Mouse (Mus musculus) MEL (cell line): Measurements from ENCODE around the gene Gm9747. TPM values are rescaled to one million over a fixed set of nuclear protein-coding genes. Genes with fewer than 3 reads are reported as not detected.

Experiments
- DNase-seq: peaks from one replicate; pipeline ENCODE4 v3.0.0; 2011; ENCODE audit warnings: low read depth, low spot score
- H3K27ac ChIP-seq: 2 replicates; pipeline ENCODE4 v1.5.1; 2012; ENCODE audit warnings: low read depth, mild to moderate bottlenecking, control low read depth, low read length, moderate library complexity; ENCODE audit not compliant: control insufficient read depth
- H3K27me3 ChIP-seq, 2 experiments: fragments of 150-350 bp in 1 of 2; sonication (generic) in 1 of 2; 2 replicates each; pipeline ENCODE4 v1.6.1; 2012; ENCODE audit warnings: low read length in 2 of 2, mild to moderate bottlenecking in 2 of 2, improper control_type of control experiment in 1 of 2, moderate library complexity in 1 of 2; ENCODE audit not compliant: insufficient read depth in 2 of 2, control insufficient read depth in 1 of 2
- H3K36me3 ChIP-seq, 2 experiments: 2 replicates each; pipeline ENCODE4 v1.6.1; 2012 to 2014; ENCODE audit warnings: low read length in 2 of 2, improper control_type of control experiment in 1 of 2, inconsistent platforms in 1 of 2, mild to moderate bottlenecking in 1 of 2; ENCODE audit not compliant: insufficient read depth in 2 of 2, control insufficient read depth in 1 of 2
- H3K4me1 ChIP-seq, 2 experiments: fragments of 150-350 bp in 1 of 2; sonication (generic) in 1 of 2; 2 replicates each; pipeline ENCODE4 v1.6.1; 2012; ENCODE audit warnings: low read length in 2 of 2, improper control_type of control experiment in 1 of 2, mild to moderate bottlenecking in 1 of 2; ENCODE audit not compliant: insufficient read depth in 2 of 2, control insufficient read depth in 1 of 2
- H3K4me3 ChIP-seq, 2 experiments: fragments of 150-350 bp in 1 of 2; sonication (generic) in 1 of 2; 2 replicates each; pipeline ENCODE4 v1.5.1; 2012; ENCODE audit warnings: low read depth in 2 of 2, low read length in 2 of 2, mild to moderate bottlenecking in 2 of 2, moderate library complexity in 2 of 2, control low read depth in 1 of 2, improper control_type of control experiment in 1 of 2; ENCODE audit not compliant: control insufficient read depth in 1 of 2, insufficient read depth in 1 of 2
- H3K79me2 ChIP-seq: 2 replicates; pipeline ENCODE4 v1.6.1; 2012; ENCODE audit warnings: mild to moderate bottlenecking, low read length, moderate library complexity; ENCODE audit not compliant: control insufficient read depth, poor library complexity, insufficient read depth
- H3K9ac ChIP-seq: 2 replicates; pipeline ENCODE4 v1.6.1; 2012; ENCODE audit warnings: low read depth, mild to moderate bottlenecking, control low read depth, low read length, moderate library complexity; ENCODE audit not compliant: control insufficient read depth, poor library complexity, severe bottlenecking
- H3K9me3 ChIP-seq: fragments of 150-350 bp; sonication (generic); replicated peaks from 2 replicates; pipeline ENCODE4 v1.6.1; 2012; ENCODE audit warnings: mild to moderate bottlenecking, low read length, improper control_type of control experiment, moderate library complexity; ENCODE audit not compliant: insufficient read depth
- BHLHE40 ChIP-seq: IDR thresholded peaks from 2 replicates; pipeline ENCODE4 v1.6.1; 2012; ENCODE audit warnings: low read depth, mild to moderate bottlenecking, inconsistent platforms, low read length, improper control_type of control experiment, borderline replicate concordance
- CHD1 ChIP-seq: IDR thresholded peaks from 2 replicates; pipeline ENCODE4 v1.6.1; 2012; ENCODE audit warnings: low read depth, mild to moderate bottlenecking, inconsistent platforms, low read length, improper control_type of control experiment
- CHD2 ChIP-seq: IDR thresholded peaks from 2 replicates; pipeline ENCODE4 v1.6.1; 2011; ENCODE audit warnings: low read length, improper control_type of control experiment
- CTCF ChIP-seq, 3 experiments: IDR thresholded peaks in 2 of 3; conservative IDR thresholded peaks in 1 of 3; 2 replicates each; pipeline ENCODE4 v1.5.1; 2011 to 2012; ENCODE audit warnings: low read length in 3 of 3, low read depth in 2 of 3, mild to moderate bottlenecking in 2 of 3, improper control_type of control experiment in 1 of 3, inconsistent platforms in 1 of 3, mixed read lengths in 1 of 3, moderate library complexity in 1 of 3; ENCODE audit not compliant: control insufficient read depth in 1 of 3, insufficient read depth in 1 of 3, poor library complexity in 1 of 3, severe bottlenecking in 1 of 3
- E2F4 ChIP-seq: IDR thresholded peaks from 2 replicates; pipeline ENCODE4 v1.6.1; 2011; ENCODE audit warnings: low read depth, low read length, improper control_type of control experiment, borderline replicate concordance
- EP300 ChIP-seq, 2 experiments: IDR thresholded peaks; 2 replicates each; pipeline ENCODE4 v1.6.1; 2011; ENCODE audit warnings: improper control_type of control experiment in 2 of 2, low read length in 2 of 2, low read depth in 1 of 2, mild to moderate bottlenecking in 1 of 2
- GABPA ChIP-seq: IDR thresholded peaks from 2 replicates; pipeline ENCODE4 v1.6.1; 2012; ENCODE audit warnings: low read depth, mild to moderate bottlenecking, inconsistent platforms, low read length, improper control_type of control experiment, moderate library complexity
- JUND ChIP-seq: IDR thresholded peaks from 2 replicates; pipeline ENCODE4 v1.6.1; 2011; ENCODE audit warnings: low read depth, mild to moderate bottlenecking, improper control_type of control experiment, low read length
- KAT2A ChIP-seq: conservative IDR thresholded peaks from 2 replicates; pipeline ENCODE4 v1.6.1; 2012; ENCODE audit warnings: low read depth, low read length, improper control_type of control experiment, inconsistent platforms
- MAX ChIP-seq: IDR thresholded peaks from 2 replicates; pipeline ENCODE4 v1.6.1; 2011; ENCODE audit warnings: low read length, improper control_type of control experiment
- MAZ ChIP-seq: IDR thresholded peaks from 2 replicates; pipeline ENCODE4 v1.6.1; 2012; ENCODE audit warnings: low read depth, mild to moderate bottlenecking, inconsistent platforms, low read length, improper control_type of control experiment
- MEF2A ChIP-seq: IDR thresholded peaks from 2 replicates; pipeline ENCODE4 v1.6.1; 2014; ENCODE audit warnings: low read depth, mild to moderate bottlenecking, inconsistent platforms, low read length, improper control_type of control experiment; ENCODE audit not compliant: poor library complexity, insufficient replicate concordance, severe bottlenecking; ENCODE audit errors: extremely low read depth
- MXI1 ChIP-seq: IDR thresholded peaks from 2 replicates; pipeline ENCODE4 v1.6.1; 2011; ENCODE audit warnings: mild to moderate bottlenecking, low read depth, low read length, improper control_type of control experiment
- MYC ChIP-seq: IDR thresholded peaks from 2 replicates; pipeline ENCODE4 v1.6.1; 2011; ENCODE audit warnings: low read depth, mild to moderate bottlenecking, low read length, improper control_type of control experiment, moderate library complexity
- NRF1 ChIP-seq: IDR thresholded peaks from 2 replicates; pipeline ENCODE4 v1.6.1; 2014; ENCODE audit warnings: low read depth, mild to moderate bottlenecking, inconsistent platforms, low read length, improper control_type of control experiment, moderate library complexity; ENCODE audit not compliant: poor library complexity, insufficient read depth, severe bottlenecking
- POLR2AphosphoS2 ChIP-seq: IDR thresholded peaks from 2 replicates; pipeline ENCODE4 v1.6.1; 2011; ENCODE audit warnings: low read length, improper control_type of control experiment
- POLR2AphosphoS5 ChIP-seq: IDR thresholded peaks from 2 replicates; pipeline ENCODE4 v1.6.1; 2012; ENCODE audit warnings: low read depth, borderline replicate concordance, mild to moderate bottlenecking, inconsistent platforms, low read length, moderate library complexity, mixed read lengths
- RCOR1 ChIP-seq: IDR thresholded peaks from 2 replicates; pipeline ENCODE4 v1.6.1; 2012; ENCODE audit warnings: low read depth, mild to moderate bottlenecking, inconsistent platforms, low read length, improper control_type of control experiment
- SIN3A ChIP-seq: IDR thresholded peaks from 2 replicates; pipeline ENCODE4 v1.6.1; 2012; ENCODE audit warnings: low read length, improper control_type of control experiment, inconsistent platforms
- SMC3 ChIP-seq: IDR thresholded peaks from 2 replicates; pipeline ENCODE4 v1.6.1; 2011; ENCODE audit warnings: low read depth, low read length, improper control_type of control experiment
- TBP ChIP-seq: IDR thresholded peaks from 2 replicates; pipeline ENCODE4 v1.8.0; 2011; ENCODE audit warnings: low read depth, low read length, improper control_type of control experiment
- UBTF ChIP-seq: IDR thresholded peaks from 2 replicates; pipeline ENCODE4 v1.6.1; 2012; ENCODE audit warnings: low read depth, mild to moderate bottlenecking, inconsistent platforms, low read length, improper control_type of control experiment, moderate library complexity, borderline replicate concordance; ENCODE audit not compliant: insufficient read depth
- USF2 ChIP-seq, 2 experiments: IDR thresholded peaks; 2 replicates each; pipeline ENCODE4 v1.6.1; 2011 to 2012; ENCODE audit warnings: improper control_type of control experiment in 2 of 2, low read length in 2 of 2, borderline replicate concordance in 1 of 2, inconsistent platforms in 1 of 2, low read depth in 1 of 2, mild to moderate bottlenecking in 1 of 2; ENCODE audit not compliant: insufficient read depth in 1 of 2
- ZC3H11A ChIP-seq: IDR thresholded peaks from 2 replicates; pipeline ENCODE4 v1.6.1; 2012; ENCODE audit warnings: low read depth, mild to moderate bottlenecking, inconsistent platforms, low read length, improper control_type of control experiment
- ZKSCAN1 ChIP-seq: IDR thresholded peaks from 2 replicates; pipeline ENCODE4 v1.6.1; 2012; ENCODE audit warnings: low read depth, mild to moderate bottlenecking, inconsistent platforms, low read length, improper control_type of control experiment, moderate library complexity
- ZMIZ1 ChIP-seq: IDR thresholded peaks from 2 replicates; pipeline ENCODE4 v1.6.1; 2012; ENCODE audit warnings: low read depth, mild to moderate bottlenecking, inconsistent platforms, low read length, improper control_type of control experiment, moderate library complexity
- polyA plus RNA-seq, 2 experiments: library from polyadenylated mRNA; stranded (reverse) in 1 of 2; unstranded in 1 of 2; fragments of >175 nt in 1 of 2; fragments of >200 nt in 1 of 2; gene quantifications; 2 replicates each; pipeline versions ENCODE4 v1.2.1 to v1.2.4; 2012; ENCODE audit warnings: low replicate concordance in 2 of 2, low read depth in 1 of 2; ENCODE audit not compliant: insufficient read length in 2 of 2, insufficient read depth in 1 of 2, missing spikeins in 1 of 2
- total RNA-seq: library from RNA; depleted of rRNA; stranded (reverse); fragments of 300-350 nt; gene quantifications from 2 replicates; pipeline ENCODE4 v1.2.3, GENCODE M21; 2012

Gene Gm9747
- total and polyA plus RNA-seq, 3 experiments = not detected

DNA sequence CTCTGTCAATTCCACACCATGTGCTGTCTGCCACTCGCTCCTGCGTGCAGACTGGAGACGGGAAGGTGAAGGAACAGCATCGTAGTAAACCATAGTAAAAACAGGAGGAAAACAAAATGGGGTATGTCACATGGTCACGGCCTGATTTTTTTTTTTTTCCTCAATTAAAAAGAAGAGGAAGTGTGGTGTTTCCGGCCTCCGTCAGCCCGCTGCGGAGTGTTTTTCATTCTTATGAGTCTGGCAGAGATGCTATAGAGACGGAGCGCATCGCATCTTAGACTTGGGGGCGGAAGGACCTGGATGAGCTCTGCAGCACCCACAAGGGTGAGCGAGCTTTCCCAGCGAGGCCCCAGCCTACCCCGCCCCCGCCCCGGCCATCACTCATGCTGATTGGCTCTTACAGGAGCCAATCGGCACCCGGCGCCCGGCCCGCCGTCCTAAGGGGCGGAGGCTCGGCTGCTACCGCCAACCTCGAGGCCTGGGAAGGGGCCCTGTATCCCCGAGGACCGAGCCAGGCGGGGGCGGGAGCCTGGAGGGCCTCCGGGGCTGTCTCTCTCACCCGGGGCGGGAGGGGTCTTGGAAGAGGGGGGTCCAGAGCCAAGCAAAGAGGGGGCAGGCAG lies 50.2 kb downstream of the Gm9747 start:
- no peak overlapping the region for H3K27ac ChIP-seq
- H3K9me3 ChIP-seq = no peaks in the 10 kb centered on the region

GRCm38 (mm10) chr1:82283901-82284301 lies 51.0 kb downstream of the Gm9747 start:
- Histone ChIP-seq H3K9me3 (no peaks in the 10 kb centered on the region), H3K79me2 (no peaks in the 10 kb centered on the region), H3K27me3 (no peaks in the 10 kb centered on the region), H3K36me3 (no peaks in the 10 kb centered on the region), H3K9ac (no peak overlapping the region), H3K4me1 (no peaks in the 10 kb centered on the region), H3K27ac (no peak overlapping the region), H3K4me3 (no peak overlapping the region)
- DNase-seq = no peak
- TF ChIP-seq RCOR1 (no peak), BHLHE40 (no peak), POLR2AphosphoS2 (no peak), GABPA (no peak), TBP (no peak), E2F4 (no peak), JUND (no peak), SMC3 (no peak), CHD1 (no peak), UBTF (no peak), KAT2A (no peak), NRF1 (no peak), CHD2 (no peak), ZMIZ1 (no peak)

More for the DNA sequence above, 50.2 kb downstream of the Gm9747 start:
- Histone ChIP-seq H3K9ac (no peak overlapping the region), H3K4me3 (no peak overlapping the region), H3K4me1 (no peaks in the 10 kb centered on the region), H3K27me3 (no peaks in the 10 kb centered on the region), H3K79me2 (no peaks in the 10 kb centered on the region), H3K36me3 (no peaks in the 10 kb centered on the region)
- DNase-seq = no peak
- TF ChIP-seq MEF2A (no peak), POLR2AphosphoS5 (no peak), CTCF (IDR thresholded peaks at IDR 0.05 in 2 of 3, conservative IDR thresholded peaks at IDR 0.05 in 1 of 3; ENCODE audit: control insufficient read depth in 1 of 3, insufficient read depth in 1 of 3, low read depth in 2 of 3, low read length in 3 of 3, poor library complexity in 1 of 3, severe bottlenecking in 1 of 3) (no peak), MAX (no peak), MXI1 (no peak), CHD1 (no peak), MYC (no peak), SMC3 (no peak), ZC3H11A (no peak), SIN3A (no peak), JUND (no peak), POLR2AphosphoS2 (no peak), GABPA (no peak), NRF1 (no peak), USF2 (IDR thresholded peaks at IDR 0.05; ENCODE audit: borderline replicate concordance in 1 of 2, insufficient read depth in 1 of 2, low read depth in 1 of 2, low read length in 2 of 2) (no peak), KAT2A (no peak), CHD2 (no peak), MAZ (no peak), ZKSCAN1 (no peak), EP300 (IDR thresholded peaks at IDR 0.05; ENCODE audit: low read depth in 1 of 2, low read length in 2 of 2) (no peak)
